Mouse (Mus musculus) neural tube, embryonic 11.5 days (tissue): ENCODE results near the gene Caskin1. TPM values are rescaled to one million over a fixed set of nuclear protein-coding genes. Genes with fewer than 3 reads are reported as not detected.

Experiments
- ATAC-seq: fragments of 200-750 bp; cut with Nextera tagmentation; 2 replicates; pipeline ENCODE4 v1.8.0; 2017; ENCODE audit warnings: moderate number of reproducible peaks, mild to moderate bottlenecking, moderate TSS enrichment, moderate library complexity; ENCODE audit not compliant: insufficient read depth, low FRiP score, low TSS enrichment
- DNase-seq: peaks from one replicate; pipeline ENCODE4 v3.0.0-alpha.2; 2015; ENCODE audit warnings: low spot score
- H3K27ac ChIP-seq: fragments of 300-500 bp; sonication (generic); 2 replicates; pipeline ENCODE4 v1.5.1; 2014; ENCODE audit warnings: low read depth, mild to moderate bottlenecking, low read length
- H3K27me3 ChIP-seq: fragments of 300-500 bp; sonication (generic); 2 replicates; pipeline ENCODE4 v1.6.1; 2014; ENCODE audit warnings: mild to moderate bottlenecking, low read length, mixed read lengths; ENCODE audit not compliant: control insufficient read depth, insufficient read depth
- H3K36me3 ChIP-seq: fragments of 300-500 bp; sonication (generic); 2 replicates; pipeline ENCODE4 v1.6.1; 2014; ENCODE audit warnings: mild to moderate bottlenecking, low read length, moderate library complexity, mixed read lengths; ENCODE audit not compliant: control insufficient read depth, insufficient read depth
- H3K4me1 ChIP-seq: fragments of 300-500 bp; sonication (generic); 2 replicates; pipeline ENCODE4 v1.6.1; 2014; ENCODE audit warnings: low read length, mixed read lengths; ENCODE audit not compliant: control insufficient read depth, insufficient read depth
- H3K4me2 ChIP-seq: fragments of 300-500 bp; sonication (generic); 2 replicates; pipeline ENCODE4 v1.6.1; 2014; ENCODE audit warnings: low read depth, mild to moderate bottlenecking, moderate library complexity
- H3K4me3 ChIP-seq: fragments of 300-500 bp; sonication (generic); 2 replicates; pipeline ENCODE4 v1.5.1; 2014; ENCODE audit warnings: low read depth, low read length
- H3K9ac ChIP-seq: fragments of 300-500 bp; sonication (generic); 2 replicates; pipeline ENCODE4 v1.6.1; 2014; ENCODE audit warnings: mild to moderate bottlenecking, low read length
- H3K9me3 ChIP-seq: fragments of 300-500 bp; sonication (generic); 2 replicates; pipeline ENCODE4 v1.6.1; 2016; ENCODE audit warnings: low read length; ENCODE audit not compliant: control insufficient read depth
- WGBS: fragments of 180-500 bp; shearing (Covaris S2); extraction: QIAGEN DNeasy Blood & Tissue Kit; methylation state at CpG from one replicate; pipeline ENCODE4 v1.1.7; 2014; 5-methylcytosine and 5-hydroxymethylcytosine counted together
- polyA plus RNA-seq: library from polyadenylated mRNA; unstranded; fragments of >200 nt; fragmentation: Nextera tagmentation; extraction: Ambion mirVana; gene quantifications from 2 replicates; pipeline ENCODE4 v1.2.1, GENCODE M21; 2014

The Caskin1 gene
- polyA plus RNA-seq, 1 experiment from 2014 or later = 7.4 TPM

- peaks cover 6% of the 10 kb centered on the region; the same call in 1 of the 2 replicates for H3K36me3 ChIP-seq
- ATAC-seq (no peak), DNase-seq (no peak)
- no peak overlapping the region for H3K4me3 ChIP-seq
- H3K27ac ChIP-seq = no peak overlapping the region
- 65% methylated on average over 3 of the region's 3 CpGs for WGBS
- no peak overlapping the region for H3K4me2 ChIP-seq
- no peaks in the 10 kb centered on the region for H3K9me3 ChIP-seq
- peaks cover 34% of the 10 kb centered on the region for H3K4me1 ChIP-seq
- H3K27me3 ChIP-seq = no peaks in the 10 kb centered on the region
- H3K9ac ChIP-seq = no peak overlapping the region
These were observed 42.7 kb downstream of the Caskin1 start for GRCm38 (mm10) chr17:24531064-24531463.

- Histone ChIP-seq H3K4me1 (peaks cover 28% of the 10 kb centered on the region), H3K4me3 (no peak overlapping the region), H3K9me3 (no peaks in the 10 kb centered on the region), H3K9ac (no peak overlapping the region), H3K27ac (no peak overlapping the region), H3K36me3 (peaks cover 6% of the 10 kb centered on the region; the same call in 1 of the 2 replicates), H3K27me3 (no peaks in the 10 kb centered on the region), H3K4me2 (no peak overlapping the region)
- WGBS = 73% methylated on average over 7 of the region's 7 CpGs
- ATAC-seq (no peak), DNase-seq (no peak)
These were observed 43.6 kb downstream of the Caskin1 start for GRCm38 (mm10) chr17:24532045-24532444.

DNA sequence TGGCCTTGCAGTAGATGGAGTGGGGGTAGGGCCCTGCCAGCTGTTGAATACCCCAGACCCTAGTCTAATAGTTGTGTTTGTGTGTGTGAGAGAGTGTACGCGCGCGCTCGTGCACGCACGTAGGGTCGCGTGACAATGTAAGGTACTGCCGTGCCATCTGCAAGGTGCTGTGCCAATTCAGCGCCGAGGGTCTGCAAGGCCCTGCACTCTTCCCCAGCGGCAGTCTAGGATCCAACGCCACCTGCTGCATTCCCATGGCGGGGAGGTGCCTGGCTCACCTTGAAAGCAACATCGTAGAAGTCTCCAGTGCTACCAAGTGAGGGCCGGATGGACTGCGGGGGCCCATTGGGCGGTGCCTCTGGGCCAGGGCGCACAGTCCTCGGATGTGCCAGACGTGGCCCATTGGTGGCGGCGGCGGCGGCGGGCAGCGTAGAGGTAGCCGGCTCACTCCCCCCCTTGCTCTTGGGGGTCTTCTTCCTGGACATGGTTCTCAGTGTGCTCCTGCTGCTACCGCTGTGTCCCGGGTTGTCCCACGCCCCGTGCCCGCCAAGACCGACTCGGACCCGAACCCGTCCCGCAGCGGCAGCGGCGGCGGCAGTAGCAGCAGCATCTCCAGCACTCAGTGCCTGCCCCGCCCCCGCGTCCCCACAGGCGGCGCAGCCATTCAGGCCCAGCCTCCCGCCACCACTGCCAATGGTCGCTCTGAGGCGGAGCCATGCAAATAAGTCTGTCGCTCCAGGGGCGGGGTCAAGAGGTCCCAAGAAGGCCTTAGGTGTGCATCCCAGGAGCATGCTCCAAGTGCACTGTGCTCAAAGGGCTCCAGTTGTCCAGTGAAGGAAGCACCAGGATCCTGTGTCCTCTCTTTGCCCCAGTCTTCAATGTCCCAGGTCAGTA, 44.9 kb downstream of the Caskin1 start:
- H3K9me3 ChIP-seq = no peaks in the 10 kb centered on the region
- DNase-seq = peak; percentile 84
- peaks cover 6% of the 10 kb centered on the region; the same call in 1 of the 2 replicates for H3K36me3 ChIP-seq
- peaks cover 28% of the 10 kb centered on the region for H3K4me1 ChIP-seq
- peak; percentile 58; the same call in 1 of the 2 replicates for ATAC-seq
- H3K4me3 ChIP-seq = peak overlapping the region; percentile 16; the same call in 1 of the 2 replicates
- H3K4me2 ChIP-seq = peak overlapping the region; percentile 45
- WGBS = 7% methylated on average over 53 of the region's 53 CpGs
- H3K27ac ChIP-seq = no peak overlapping the region
- no peaks in the 10 kb centered on the region for H3K27me3 ChIP-seq
- H3K9ac ChIP-seq = peak overlapping the region; percentile 19; the same call in 1 of the 2 replicates

DNA sequence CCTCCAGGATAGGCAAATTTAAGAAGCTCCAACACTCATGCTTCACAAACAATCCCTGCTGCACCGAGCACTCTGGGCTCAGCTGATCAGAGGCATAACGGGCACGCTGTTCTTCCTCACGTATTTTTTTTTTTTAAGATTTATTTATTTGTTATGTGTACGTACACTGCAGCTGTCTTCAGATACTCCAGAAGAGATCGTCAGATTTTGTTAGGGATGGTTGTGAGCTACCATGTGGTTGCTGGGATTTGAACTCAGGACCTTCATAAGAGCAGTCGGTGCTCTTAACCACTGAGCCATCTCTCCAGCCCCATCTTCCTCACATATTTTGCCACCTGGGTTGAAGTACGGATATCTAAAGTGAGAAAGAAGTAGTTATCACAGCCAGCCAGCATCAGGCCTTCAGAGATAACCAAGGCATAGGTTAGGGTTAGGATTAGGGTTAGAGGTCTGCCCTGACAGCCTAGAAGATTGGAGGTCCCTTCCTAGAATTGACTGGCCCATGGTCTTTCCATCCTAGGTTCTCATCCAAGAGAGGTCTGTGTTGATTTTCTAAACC, 45.8 kb downstream of the Caskin1 start, which contains the start of gene Rab26:
TSS of gene Rab26 (minus strand) at position 51 of the 559 bp plus-strand sequence.
- Histone ChIP-seq H3K27me3 (no peaks in the 10 kb centered on the region), H3K27ac (no peak within 1 kb of the TSS), H3K4me2 (peak within 1 kb of the TSS; percentile 45), H3K9me3 (no peaks in the 10 kb centered on the region), H3K4me3 (peak within 1 kb of the TSS; percentile 16; the same call in 1 of the 2 replicates), H3K36me3 (peaks cover 6% of the 10 kb centered on the region; the same call in 1 of the 2 replicates), H3K9ac (peak within 1 kb of the TSS; percentile 19; the same call in 1 of the 2 replicates), H3K4me1 (peaks cover 22% of the 10 kb centered on the region)
- 92% methylated on average over 8 of the region's 8 CpGs for WGBS
- no peak for ATAC-seq
- DNase-seq = no peak

- Histone ChIP-seq H3K27ac (no peak overlapping the region), H3K4me2 (no peak overlapping the region), H3K27me3 (no peaks in the 10 kb centered on the region), H3K9me3 (no peaks in the 10 kb centered on the region), H3K4me3 (no peak overlapping the region), H3K4me1 (peaks cover 11% of the 10 kb centered on the region), H3K9ac (no peak overlapping the region), H3K36me3 (peaks cover 2% of the 10 kb centered on the region; the same call in 1 of the 2 replicates)
- 58% methylated on average over 5 of the region's 5 CpGs for WGBS
- DNase-seq = no peak
- ATAC-seq = no peak
These were observed 46.9 kb downstream of the Caskin1 start for GRCm38 (mm10) chr17:24535300-24535699.

DNA sequence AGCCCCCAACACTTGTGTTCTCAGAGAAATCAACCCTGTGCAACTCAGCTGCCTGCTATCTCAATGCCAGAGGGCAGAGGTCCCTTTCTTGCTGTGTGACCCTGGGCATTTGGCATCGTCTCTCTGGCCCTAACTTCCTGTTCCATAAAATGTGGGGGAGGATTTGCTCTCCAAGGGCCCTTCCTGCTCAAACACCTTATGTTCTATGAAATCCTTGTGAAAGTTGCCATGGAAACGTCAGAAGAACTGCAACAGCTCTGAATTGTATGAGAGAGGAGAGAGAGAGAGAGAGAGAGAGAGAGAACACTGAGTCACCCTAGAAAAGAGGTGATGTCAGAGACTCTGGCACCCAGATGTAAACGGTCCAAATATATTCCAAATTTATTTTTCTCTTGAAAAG, 49.1 kb downstream of the Caskin1 start:
- no peak overlapping the region for H3K27ac ChIP-seq
- H3K4me1 ChIP-seq = peaks cover 5% of the 10 kb centered on the region
- DNase-seq (peak; percentile 6), ATAC-seq (no peak)
- H3K36me3 ChIP-seq = no peaks in the 10 kb centered on the region; the same call in 1 of the 2 replicates
- H3K9me3 ChIP-seq = no peaks in the 10 kb centered on the region
- no peak overlapping the region for H3K4me2 ChIP-seq
- WGBS = 57% methylated on average over 3 of the region's 3 CpGs
- no peak overlapping the region for H3K4me3 ChIP-seq
- H3K27me3 ChIP-seq = no peaks in the 10 kb centered on the region
- no peak overlapping the region for H3K9ac ChIP-seq

DNA sequence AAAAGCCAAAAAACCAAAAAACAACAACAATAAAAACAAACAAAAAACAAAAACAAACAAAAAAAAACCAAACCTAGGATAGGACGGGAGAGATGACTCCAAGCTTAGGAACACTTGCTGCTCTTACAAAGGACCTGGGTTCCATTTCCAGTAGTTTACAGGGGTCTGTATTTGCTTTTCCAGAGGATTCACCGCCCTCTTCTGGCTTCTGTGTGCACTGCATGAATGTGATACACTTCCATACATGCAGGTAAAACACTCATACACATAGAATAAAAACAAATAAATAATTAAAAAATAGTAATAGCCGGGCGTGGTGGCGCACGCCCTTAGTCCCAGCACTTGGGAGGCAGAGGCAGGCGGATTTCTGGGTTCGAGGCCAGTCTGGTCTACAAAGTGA, 50.5 kb downstream of the Caskin1 start:
- 70% methylated on average over 8 of the region's 8 CpGs for WGBS
- Histone ChIP-seq H3K27me3 (no peaks in the 10 kb centered on the region), H3K9me3 (no peaks in the 10 kb centered on the region), H3K4me1 (no peaks in the 10 kb centered on the region), H3K4me3 (no peak overlapping the region), H3K9ac (no peak overlapping the region), H3K36me3 (no peaks in the 10 kb centered on the region; the same call in 1 of the 2 replicates), H3K4me2 (no peak overlapping the region), H3K27ac (no peak overlapping the region)
- DNase-seq = peak; percentile 42
- ATAC-seq = no peak; the same call in 1 of the 2 replicates

DNA sequence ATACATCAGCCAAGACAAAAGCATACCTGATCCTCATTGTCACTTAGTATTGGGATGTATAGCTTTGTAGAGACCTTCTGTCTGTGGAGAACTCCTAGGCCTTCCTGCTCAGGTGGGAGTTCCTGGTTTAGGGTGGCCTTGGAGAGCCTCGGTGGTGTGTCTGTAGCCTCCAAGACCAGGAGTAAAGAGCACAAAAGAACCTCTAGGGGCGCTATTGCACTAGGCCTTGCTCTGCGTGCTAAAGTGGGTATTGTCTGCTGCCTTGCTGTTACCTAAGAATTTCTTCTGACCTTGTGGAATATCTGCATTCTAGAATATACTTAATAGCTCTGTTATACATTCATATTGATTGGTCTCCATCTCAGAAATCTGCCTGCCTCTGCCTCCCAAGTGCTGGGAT, 52.0 kb downstream of the Caskin1 start:
- 8% methylated on average over 3 of the region's 3 CpGs for WGBS
- no peak for ATAC-seq
- DNase-seq = peak; percentile 49

More for the DNA sequence above, 52.0 kb downstream of the Caskin1 start:
- Histone ChIP-seq H3K4me3 (no peak overlapping the region), H3K9ac (no peak overlapping the region), H3K9me3 (no peaks in the 10 kb centered on the region), H3K4me1 (no peaks in the 10 kb centered on the region), H3K27me3 (no peaks in the 10 kb centered on the region), H3K27ac (no peak overlapping the region), H3K36me3 (no peaks in the 10 kb centered on the region; the same call in 1 of the 2 replicates), H3K4me2 (no peak overlapping the region)
